Mouse (Mus musculus): ENCODE measurements around the gene Sec24d.

DNA sequence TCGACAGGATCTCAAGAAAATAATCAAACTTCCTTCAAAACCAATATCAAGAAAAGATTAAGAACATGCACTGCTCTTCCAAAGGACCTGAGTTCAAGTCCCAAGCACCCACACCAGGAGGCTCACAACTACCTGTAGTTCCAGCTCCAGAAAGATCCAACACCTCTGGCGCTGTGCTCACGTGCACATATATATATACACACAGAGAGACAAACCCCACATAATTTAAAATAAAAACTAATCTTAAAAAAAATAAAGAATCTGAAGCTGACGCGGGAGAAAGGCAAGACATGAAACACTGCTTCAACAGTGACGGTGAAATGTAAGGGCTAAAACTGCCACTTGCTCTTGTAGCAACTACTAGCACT lies 117.8 kb downstream of the Sec24d start:
- TF ChIP-seq CTCF (IDR thresholded peaks at IDR 0.05) (no peak), EP300 (IDR thresholded peaks at IDR 0.05) (no peak)

Data from lung, postnatal 0 days (tissue).